Mouse (Mus musculus) right cerebral cortex, adult 2 months (tissue): ENCODE measurements around the gene Car14.
"Not testable (repeated sequence)": the region's sequence is repeated elsewhere in the genome, so short reads cannot be mapped to it uniquely, and the experiment has no call there.

Source experiments
- DNase-seq, 2 experiments: peaks; one replicate each; pipeline ENCODE4 v3.0.0; 2021 to 2022; ENCODE audit warnings: low spot score in 2 of 2

Gene Car14

GRCm38 (mm10) chr3:95892066-95893052, 12.1 kb downstream of the Car14 start:
- no peak for DNase-seq

DNA sequence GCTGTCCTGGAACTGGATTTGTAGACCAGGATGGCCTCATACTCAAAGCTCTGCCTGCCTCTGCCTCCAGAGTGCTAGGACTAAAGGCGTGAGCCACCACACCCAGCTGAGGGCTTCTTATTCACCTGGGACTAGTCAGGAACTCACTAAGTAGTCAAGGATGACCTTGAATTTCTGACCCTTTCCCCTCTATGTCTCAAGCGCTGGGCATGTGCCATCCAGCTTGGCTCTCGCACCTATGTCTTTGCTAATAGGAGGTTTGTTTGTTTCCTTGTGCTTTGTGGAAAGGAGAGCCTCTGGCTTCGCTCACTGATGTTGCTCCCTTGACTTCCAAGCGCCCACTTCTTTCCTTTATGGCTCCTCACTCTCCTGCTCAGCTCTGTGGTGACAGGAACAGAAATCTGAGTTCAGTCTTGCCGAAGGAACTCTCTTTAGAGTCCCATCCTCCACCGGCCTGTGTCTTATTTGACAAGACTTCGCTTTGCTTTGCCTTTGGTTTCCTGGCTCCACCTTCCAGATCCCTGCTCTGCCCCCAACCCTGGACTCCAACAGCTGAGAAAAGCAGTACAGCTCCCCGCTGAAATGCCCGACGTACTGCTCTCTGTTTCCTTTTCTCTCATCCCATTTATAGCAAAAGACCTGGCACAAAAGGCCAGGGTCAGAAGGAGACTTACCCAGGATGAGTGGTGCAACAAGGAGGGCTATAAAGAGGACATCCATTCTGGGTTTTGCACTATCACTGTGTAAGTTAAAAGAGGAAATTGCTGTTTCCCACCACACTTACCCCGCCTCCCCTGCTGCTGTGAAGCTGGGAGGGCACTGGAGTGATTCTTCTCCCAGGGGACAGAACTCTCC, 13.1 kb downstream of the Car14 start, which contains the start of gene BC028528:
Gene BC028528 (minus strand): TSS at position 795 of the 855 bp plus-strand sequence.
- DNase-seq, result no peak

- no peak for DNase-seq
These were observed 14.8 kb downstream of the Car14 start for GRCm38 (mm10) chr3:95889664-95890063.

DNA sequence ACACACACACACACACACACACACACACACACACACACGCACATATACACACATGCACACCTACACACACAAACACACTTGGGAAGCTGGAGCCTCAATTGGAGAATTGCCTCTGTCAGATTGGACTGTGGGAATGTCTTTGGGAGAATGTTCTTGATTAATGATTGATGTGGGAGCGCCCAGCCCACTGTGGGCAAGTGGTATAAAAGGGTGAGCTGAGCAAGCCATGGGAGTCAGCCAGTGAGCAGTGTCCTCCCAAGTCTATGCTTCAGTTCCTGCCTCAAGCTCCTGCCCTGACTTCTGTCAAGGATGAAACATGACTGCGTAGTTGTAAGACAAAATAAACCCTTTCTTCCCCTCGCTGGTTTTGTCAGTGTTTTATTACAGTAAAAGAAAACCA, 16.9 kb downstream of the Car14 start:
- no peak for DNase-seq

GRCm38 (mm10) chr3:95884400-95884799, 20.1 kb downstream of the Car14 start:
- DNase-seq, result no peak

DNA sequence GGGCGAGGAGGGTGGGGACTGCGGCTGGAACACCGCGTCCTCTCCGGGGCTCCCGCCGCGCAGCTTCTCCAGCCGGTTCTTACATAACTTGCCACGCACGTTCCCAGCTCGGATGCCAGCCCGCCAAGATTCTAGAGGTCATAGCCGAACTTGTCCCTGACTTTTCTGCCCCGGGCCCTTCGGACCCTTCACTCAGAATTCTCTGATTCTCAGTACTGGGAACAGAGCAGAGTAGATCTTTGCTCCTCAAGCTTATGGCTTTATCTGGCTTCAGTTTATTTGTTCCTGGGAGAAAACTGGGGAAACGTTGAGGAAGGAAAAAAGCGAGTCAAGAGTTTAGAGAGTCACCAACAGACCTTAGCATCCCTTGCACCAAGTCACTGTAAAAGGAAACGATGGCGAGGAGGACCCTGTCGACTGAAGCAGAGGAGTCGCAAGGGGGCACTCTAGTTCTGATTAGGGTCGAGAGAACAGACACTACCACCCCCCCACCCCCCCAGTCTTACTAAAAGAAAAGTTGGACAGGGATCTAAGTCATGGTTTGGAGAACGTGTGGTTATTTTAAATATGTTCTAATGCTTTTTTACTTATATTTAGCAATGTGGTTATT, 21.6 kb downstream of the Car14 start:
- peak; percentile 80 to 81 for DNase-seq

- peak; percentile 97 for DNase-seq
These were observed 22.3 kb downstream of the Car14 start, which contains the start of gene Ciart for GRCm38 (mm10) chr3:95881979-95882815. TSS of gene Ciart (minus strand) at chr3:95882251.

- no peak for DNase-seq
These were observed 25.4 kb downstream of the Car14 start for GRCm38 (mm10) chr3:95879063-95879462.

GRCm38 (mm10) chr3:95872048-95872447, 32.4 kb downstream of the Car14 start:
- DNase-seq, result no peak

GRCm38 (mm10) chr3:95871392-95871867, 33.1 kb downstream of the Car14 start, which contains the start of gene Mrps21:
TSS of gene Mrps21 (minus strand) at chr3:95871519.
- peak; percentile 84 to 86 for DNase-seq

DNA sequence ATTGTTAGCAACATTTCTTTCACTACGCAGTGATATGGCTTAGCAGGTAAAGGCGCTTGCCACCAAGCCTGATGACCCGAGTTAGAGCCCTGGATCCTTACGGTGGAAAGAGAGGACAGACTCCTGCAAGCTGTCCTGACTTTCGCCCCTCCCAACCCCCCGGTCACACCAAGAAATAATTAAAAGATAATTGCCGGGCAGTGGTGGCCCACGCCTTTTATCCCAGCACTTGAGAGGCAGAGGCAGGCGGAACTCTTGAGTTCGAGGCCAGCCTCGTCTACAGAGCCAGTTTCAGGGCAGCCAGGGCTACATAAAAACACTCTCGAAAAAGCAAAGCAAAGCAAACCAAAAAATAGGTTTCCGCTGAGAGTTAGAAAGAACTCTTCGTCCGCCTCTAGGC, 33.5 kb downstream of the Car14 start:
- DNase-seq, result no peak

DNA sequence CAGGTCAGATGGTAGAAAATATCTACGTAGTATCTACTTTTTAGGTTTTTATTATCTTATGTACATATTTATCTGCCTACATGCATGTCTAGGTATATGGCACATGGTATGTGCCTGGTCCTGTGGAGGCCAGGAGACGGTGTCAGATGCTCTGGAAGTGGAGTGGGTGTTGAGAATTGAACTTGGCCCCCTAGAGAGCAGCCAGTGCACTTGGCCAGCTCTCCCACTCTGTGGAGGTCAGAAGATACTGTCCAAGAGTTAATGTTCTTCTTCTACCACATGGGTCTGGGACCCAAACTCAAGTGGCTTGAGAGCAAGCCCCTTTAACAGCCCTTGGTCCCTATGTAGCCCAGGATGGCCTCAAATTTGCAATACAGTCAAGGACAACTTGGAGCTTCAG, 37.1 kb downstream of the Car14 start:
- no peak for DNase-seq

GRCm38 (mm10) chr3:95866071-95866470, 38.4 kb downstream of the Car14 start:
- no peak for DNase-seq

DNA sequence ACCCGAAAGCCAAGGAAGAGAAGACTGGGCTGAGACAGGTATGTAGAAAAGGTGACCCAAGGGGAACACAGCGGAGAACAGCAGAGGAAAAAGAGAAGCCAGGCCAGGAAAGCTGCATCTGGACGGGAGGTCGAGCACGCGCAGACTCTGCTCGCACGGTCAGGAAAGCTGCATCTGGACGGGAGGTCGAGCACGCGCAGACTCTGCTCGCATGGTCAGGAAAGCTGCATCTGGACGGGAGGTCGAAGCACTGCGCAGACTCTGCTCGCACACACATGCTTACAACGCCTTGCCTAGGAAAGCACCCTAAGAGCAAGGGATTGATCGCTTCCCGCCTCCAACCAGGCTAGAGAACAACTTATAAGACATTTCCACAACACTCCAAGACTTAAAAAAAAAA, 38.9 kb downstream of the Car14 start:
- DNase-seq, result no peak

GRCm38 (mm10) chr3:95865050-95865449, 39.4 kb downstream of the Car14 start:
- DNase-seq, result peak; percentile 71 to 81

GRCm38 (mm10) chr3:95863578-95863977, 40.9 kb downstream of the Car14 start:
- DNase-seq, result no peak

DNA sequence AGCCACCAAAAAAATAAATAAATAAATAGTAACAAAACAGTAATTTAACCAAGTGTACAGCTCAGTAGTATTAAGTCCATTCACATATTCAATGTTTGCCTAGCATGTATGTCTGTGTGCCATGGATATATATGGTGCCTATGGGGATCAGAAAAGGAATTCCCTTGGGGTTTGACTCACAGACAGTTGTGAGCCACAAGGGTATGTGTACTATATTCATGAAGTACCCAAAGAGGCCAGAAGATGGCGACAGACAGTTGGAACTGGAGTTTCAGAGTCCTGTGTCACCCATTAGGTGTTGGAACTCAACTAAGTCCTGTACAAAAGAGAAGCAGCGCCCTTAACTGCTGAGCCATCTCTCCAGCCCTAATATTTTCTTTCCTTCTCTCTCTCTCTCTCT, 42.7 kb downstream of the Car14 start:
- peak; percentile 62 to 70 for DNase-seq

DNA sequence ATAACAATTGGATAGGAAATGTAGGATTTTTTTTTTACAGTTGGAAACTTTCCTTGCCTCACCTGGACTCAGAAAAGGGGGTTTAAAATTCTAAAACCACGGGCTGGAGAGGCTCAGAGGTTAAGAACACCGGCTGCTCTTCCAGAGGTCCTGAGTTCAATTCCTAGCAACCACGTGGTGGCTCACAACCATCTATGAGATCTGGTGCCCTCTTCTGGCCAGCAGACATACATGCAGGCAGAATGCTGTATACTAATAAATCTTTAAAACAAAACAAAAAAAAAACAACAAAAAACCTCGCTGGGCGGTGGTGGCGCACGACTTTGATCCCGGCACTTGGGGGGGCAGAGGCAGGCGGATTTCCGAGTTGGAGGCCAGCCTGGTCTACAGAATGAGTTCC, 43.3 kb downstream of the Car14 start:
- DNase-seq, result no peak

DNA sequence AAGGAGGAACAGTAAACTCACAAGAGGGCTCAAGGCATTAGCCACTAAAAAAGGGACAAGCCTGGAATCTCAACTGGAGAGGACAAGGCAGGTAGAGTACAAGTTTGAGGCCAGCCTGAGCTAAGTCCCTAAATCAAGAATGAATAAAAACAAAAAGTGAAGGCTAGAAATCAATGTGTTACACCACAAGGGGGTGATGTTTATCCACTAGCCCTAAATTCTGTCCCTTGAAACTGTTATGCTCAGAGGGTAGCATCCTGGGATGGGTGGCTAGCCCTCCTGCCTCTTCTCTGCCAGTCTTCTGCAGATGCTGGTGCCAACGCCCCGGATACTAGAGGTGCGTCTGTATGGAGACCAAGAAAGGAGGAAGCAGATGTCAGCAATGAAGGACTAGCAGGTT, 44.2 kb downstream of the Car14 start:
- DNase-seq, result no peak

- DNase-seq, result not testable (repeated sequence)
These were observed 46.2 kb downstream of the Car14 start for GRCm38 (mm10) chr3:95858278-95858677.

- not testable (repeated sequence) for DNase-seq
These were observed 47.4 kb downstream of the Car14 start for GRCm38 (mm10) chr3:95857050-95857449.
